Mouse (Mus musculus): ENCODE measurements around the gene Endog. TPM values are rescaled to one million over a fixed set of nuclear protein-coding genes. Genes with fewer than 3 reads are reported as not detected.
"Not testable (repeated sequence)": the region's sequence is repeated elsewhere in the genome, so short reads cannot be mapped to it uniquely, and the experiment has no call there.

Gene Endog
- total RNA-seq, 2 experiments from 2014 or later: 55.6 to 58.2 TPM

DNA sequence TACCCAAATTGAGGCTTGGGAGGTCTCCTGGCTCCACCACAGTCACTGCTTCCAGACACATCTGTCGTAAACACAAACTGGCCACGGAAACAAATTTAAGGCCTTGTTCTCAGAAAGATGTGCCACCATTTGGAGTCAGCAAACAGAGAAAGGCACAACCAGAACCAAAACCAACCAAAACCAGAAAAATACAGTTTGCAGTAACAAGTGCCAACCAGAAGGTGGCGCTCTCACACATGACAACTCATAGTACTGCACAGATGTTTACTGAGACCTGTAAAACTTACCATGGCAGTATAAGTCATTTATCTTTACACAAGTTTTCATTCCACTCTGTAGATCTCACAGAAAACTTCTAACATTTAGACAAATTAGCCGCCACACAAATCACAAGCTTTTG is 4.6 kb upstream of the Endog start:
- no peak for DNase-seq

- no peak for DNase-seq
Observed at GRCm38 (mm10) chr2:30171997-30172382, 697 bp downstream of the Endog start.

DNA sequence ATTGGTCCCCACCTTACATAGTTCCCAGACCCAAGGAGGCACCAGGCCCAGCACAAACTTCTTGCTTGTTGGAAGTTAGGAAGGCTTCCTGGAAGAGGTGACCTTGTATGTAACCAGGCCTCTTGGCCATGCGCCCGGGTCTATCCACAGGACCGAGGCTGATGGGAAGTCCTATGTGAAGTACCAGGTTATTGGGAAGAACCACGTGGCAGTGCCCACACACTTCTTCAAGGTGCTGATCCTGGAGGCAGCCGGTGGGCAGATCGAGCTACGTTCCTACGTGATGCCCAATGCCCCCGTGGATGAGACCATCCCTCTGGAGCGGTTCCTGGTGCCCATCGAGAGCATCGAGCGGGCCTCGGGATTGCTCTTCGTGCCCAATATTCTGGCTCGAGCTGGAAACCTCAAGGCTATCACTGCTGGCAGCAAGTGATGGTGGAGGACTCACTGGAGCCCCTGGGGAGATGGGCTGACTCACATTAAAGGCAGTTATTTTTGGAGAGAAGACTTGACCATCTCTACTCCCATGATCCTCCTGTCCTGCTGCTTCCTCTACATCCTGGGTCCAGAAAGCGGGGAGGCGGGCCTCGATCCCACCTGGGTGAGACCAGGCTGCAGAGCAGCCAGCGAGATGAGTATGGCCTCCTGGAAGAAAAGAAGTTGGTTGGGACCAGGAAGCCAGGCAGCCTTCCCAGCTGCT is 2.4 kb downstream of the Endog start:
- no peak for DNase-seq

GRCm38 (mm10) chr2:30175897-30176296 is 4.6 kb downstream of the Endog start:
- no peak for DNase-seq

- DNase-seq: no peak
Observed at GRCm38 (mm10) chr2:30176561-30176960, 5.3 kb downstream of the Endog start.

DNA sequence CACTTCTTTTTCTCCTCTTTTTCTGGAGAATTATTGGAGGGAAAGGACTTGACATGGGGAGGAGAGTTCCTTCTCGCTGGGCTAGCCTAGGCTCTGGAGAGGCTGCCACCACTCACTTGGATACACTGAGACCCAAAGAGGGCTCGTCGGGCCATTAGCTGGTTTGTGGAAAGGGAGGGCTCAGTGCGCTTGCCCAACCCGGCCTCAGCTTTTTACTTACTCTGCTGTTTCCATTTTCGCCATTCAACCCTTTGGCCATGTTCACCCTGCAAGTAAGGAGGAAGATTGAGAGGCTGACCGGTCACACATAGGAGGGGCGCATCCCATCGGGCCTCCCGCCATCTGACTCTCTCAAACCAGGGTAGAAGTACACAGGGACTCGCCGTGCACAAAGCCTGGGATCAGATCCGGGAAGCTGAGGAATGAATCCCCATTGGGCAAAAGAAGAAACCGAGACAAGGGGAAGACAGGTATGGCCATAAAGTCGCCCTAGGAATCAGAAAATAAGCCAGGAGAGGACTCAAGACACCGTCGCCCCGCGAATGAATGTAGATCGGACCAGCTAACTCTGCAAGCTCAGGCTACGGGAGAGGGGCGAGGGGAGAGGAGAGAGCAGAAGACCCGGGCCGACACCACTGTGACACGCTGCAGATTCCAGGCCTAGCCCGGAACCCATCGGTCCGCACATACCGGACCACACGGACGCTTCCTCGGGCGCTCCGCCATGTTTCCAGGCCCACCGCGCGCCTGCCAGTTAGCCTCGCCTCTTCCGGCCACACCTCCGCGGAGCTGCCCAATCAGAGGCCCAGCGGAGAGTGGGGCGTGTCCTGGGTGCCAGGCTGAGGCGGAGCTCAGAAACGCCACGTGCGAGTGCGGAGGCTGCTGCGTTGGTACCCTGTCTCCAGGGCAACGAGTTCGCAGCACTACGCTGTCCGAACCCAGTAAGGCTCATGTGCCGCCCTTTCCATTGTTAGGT is 6.7 kb downstream of the Endog start, which contains the start of gene Spout1:
Gene Spout1, minus strand, starts transcription at position 760 of the 976 bp plus-strand sequence.
- peak; percentile 97 for DNase-seq

GRCm38 (mm10) chr2:30178711-30179110 is 7.4 kb downstream of the Endog start:
- DNase-seq: not testable (repeated sequence)

- DNase-seq: no peak
Observed at GRCm38 (mm10) chr2:30182424-30182823, 11.1 kb downstream of the Endog start.

GRCm38 (mm10) chr2:30183721-30184120 is 12.4 kb downstream of the Endog start:
- DNase-seq: no peak

GRCm38 (mm10) chr2:30185276-30185675 is 14.0 kb downstream of the Endog start:
- no peak for DNase-seq

- no peak for DNase-seq
Observed at GRCm38 (mm10) chr2:30185681-30186080, 14.4 kb downstream of the Endog start.

DNA sequence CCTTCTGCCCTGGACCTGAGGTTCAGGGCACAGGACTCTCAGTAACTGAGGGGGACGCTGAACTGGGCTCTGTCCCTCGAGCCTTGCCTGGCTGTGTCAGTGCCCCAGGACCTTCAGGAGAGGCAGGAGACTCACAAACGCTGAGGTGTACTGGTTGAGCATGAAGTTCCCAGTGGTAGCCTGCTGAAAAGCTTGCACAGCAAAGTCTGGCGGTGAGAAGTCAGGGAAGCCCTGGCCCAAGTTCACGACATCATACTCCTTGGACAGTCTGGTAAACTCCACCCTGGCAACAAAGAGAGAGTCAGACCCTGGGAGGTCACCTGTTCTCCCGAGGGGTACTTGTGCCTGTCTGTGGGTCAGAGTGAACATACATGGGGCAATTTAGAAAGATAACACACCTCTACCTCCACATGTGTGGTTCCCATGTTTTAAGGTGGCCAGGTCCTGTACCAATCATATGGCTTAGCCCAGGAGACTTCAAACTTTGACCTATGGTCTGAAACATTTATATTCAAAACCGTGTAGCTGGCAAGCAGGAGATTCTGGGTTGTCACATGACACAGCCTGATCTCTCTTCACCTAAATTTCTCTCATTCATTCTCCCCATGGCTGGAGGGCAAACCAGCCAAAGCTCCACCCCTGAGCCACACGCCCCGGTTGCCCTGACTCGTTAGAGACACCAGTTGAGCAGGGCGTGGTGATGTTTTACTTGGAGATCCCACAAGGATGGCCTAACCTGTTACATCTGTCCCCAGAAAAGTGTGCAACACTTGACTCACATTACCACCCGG is 20.7 kb downstream of the Endog start:
- no peak for DNase-seq

DNA sequence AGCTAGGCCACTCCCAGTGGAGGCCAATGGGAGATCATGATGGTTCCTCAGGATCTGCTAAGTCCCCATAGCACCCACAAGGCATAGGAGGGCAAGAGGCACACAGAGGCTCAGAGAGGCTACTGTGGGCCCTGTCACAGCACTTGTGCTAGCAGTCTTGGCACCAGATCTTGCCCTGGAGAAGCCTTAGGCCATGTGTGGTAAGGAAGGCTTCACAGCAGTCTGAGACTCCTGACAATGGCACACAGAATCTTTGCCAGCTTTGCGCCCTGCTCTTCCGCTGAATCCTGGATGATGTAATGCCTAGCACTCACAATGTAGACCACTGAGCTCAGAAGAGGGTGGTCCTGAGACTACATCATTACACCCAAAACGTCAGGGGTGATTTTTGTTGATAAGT is 23.4 kb downstream of the Endog start:
- no peak for DNase-seq

GRCm38 (mm10) chr2:30198021-30198420 is 26.7 kb downstream of the Endog start:
- no peak for DNase-seq

- peak; percentile 44 for DNase-seq
Observed at GRCm38 (mm10) chr2:30199984-30200383, 28.7 kb downstream of the Endog start.

DNA sequence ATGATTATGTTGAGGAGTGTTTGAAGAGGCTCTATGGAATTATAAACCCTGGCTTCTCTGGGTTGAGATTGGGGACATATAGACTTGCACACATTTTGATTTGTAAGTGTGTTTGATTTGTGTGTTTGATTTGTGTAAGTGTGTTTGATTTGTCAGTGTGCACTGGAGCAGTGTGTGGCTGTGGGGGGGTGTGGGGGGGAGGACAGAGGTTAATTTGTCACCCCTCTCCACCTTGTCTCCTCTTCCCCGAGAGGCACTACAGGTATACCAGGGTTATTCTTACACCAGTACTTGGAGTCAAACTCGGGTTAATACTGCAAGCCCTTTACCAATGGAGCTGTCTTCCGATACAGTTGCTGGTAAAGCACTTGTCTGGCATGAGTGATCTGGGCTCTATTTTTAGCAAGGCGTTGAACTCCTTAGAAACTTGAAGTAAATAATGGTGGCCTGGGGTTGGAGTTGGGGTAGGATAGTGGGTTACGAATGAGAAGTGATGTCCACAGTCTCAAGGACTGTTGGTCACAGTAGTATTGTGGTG is 29.2 kb downstream of the Endog start:
- DNase-seq: no peak

DNA sequence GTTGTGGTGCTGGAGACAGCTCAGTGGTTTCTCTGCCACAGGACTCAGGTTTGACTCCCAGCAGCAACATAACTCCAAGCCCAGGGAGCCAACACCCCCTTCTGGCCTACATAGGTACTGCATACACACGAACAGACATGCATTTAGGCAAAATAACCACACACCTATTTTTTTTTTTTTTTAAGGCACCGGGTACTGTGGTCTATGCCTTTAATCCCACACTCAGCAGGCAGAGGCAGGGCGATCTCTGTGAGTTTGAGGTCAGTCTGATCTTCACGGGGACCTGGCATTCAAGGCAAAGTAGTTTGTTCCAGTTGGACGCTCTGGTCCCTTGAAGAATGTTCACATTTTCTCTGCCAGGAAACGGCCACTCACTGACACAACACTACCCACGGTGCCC is 32.1 kb downstream of the Endog start:
- peak; percentile 45 for DNase-seq

GRCm38 (mm10) chr2:30205255-30205628 is 33.9 kb downstream of the Endog start:
- DNase-seq: peak; percentile 45

DNA sequence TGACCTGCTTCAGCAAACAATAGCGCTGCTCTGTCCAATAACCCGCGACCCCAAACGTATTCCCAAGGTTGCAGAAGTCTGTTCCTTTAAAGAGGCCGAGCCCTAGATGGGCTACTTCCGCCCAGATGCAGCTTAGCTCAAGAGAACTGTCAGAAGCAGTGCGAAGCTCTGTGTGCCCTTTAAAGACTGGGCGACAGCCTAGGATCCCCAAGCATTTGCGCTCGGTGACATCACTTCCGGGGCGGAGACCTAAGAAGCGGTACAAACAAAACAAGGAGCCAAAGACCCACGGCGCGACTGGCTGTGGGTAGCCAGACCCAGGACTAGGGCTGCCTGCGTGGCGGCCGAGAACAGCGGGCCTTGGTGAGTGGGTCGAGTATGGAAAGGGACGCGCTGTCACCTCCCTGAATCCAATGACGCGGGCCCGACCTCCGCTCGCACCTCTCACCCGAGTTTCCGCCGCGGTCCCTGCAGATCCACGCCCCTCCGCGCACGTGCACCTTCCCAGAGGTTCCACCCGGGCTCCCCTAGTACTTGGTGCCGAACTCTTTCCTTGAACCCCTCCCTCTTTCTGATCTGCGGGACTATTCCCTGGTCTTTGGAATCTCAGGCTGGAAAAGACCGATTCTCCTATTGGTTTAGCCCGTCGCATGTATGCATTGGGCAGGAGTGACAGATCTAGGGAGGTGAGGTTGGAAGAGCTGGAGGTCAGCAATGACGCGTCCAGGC is 34.5 kb downstream of the Endog start, which contains the start of gene Kyat1:
Gene Kyat1, minus strand, starts transcription at position 219 of the 729 bp plus-strand sequence.
- peak; percentile 95 for DNase-seq

GRCm38 (mm10) chr2:30207401-30207800 is 36.1 kb downstream of the Endog start:
- no peak for DNase-seq

DNA sequence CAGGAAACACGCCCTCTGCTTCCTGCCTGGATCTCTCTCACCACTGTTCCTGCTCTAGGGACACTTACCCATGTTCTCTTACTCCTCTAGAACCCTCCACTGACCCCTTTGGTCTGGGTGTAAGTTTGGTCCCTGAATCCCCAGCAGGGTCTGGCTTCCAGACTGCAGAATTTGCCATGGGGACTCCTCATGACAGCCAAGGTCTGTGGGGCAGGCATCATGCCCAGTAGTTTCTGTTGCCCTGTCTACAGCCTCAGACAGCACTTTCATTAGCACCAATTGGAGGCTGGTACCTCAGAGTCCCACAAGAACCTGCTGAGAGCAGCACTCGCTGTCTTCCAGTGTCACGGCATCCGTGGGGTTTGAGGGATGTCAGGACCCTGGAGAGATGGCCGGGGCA is 36.6 kb downstream of the Endog start:
- no peak for DNase-seq

Measured in adrenal gland, postnatal 10 days (tissue).